Mouse (Mus musculus): ENCODE measurements around the gene 1700061G19Rik. TPM values are rescaled to one million over a fixed set of nuclear protein-coding genes. Genes with fewer than 3 reads are reported as not detected.

Gene 1700061G19Rik
- polyA plus RNA-seq, 1 experiment from 2014 or later = not detected

GRCm38 (mm10) chr17:56843678-56844077, 31.6 kb upstream of the 1700061G19Rik start:
- TF ChIP-seq CTCF (IDR thresholded peaks at IDR 0.05) = no peak
- DNase-seq (ENCODE audit: low read depth, low spot score) = no peak
- ChIA-PET POLR2A (no interaction called here), CTCF (interaction anchor here (1.0 kb wide), 1 partner anchor 15 kb away, joined by 3 read pairs; no protein-coding TSS in a partner anchor)
- ATAC-seq = no peak
- peaks cover under 1% of the 10 kb centered on the region for H3K27me3 ChIP-seq
- in situ Hi-C loops (cut with MboI; ENCODE audit: low pct_unique_long_range_greater_than_20kb) = no loop called here

- TF ChIP-seq CTCF (IDR thresholded peaks at IDR 0.05) = no peak
- DNase-seq (ENCODE audit: low read depth, low spot score) (no peak), ATAC-seq (no peak)
- in situ Hi-C loops (cut with MboI; ENCODE audit: low pct_unique_long_range_greater_than_20kb) = no loop called here
- ChIA-PET POLR2A (no interaction called here), CTCF (no interaction called here)
- H3K27me3 ChIP-seq = no peaks in the 10 kb centered on the region
These were observed 26.5 kb upstream of the 1700061G19Rik start for GRCm38 (mm10) chr17:56848785-56849184.

DNA sequence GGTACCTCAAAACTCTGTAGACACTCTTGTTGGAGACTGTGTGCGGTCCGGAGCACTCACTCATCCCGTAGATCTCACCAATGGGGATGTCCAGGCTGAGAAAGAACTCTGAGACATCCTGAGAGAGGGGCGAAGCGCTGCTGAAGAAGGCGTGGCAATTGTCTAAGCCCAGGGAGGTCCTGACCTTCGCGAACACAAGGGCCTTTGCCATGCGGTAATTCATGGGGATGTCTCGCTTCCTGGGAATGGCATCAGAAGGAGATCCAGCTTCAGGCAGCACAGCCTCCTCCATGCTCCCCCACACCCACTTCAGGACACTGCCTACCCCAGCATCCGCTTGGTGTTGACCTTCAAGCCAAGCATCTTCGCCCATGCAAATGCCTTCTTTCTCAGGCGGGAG, 25.6 kb upstream of the 1700061G19Rik start:
- in situ Hi-C loops (cut with MboI; ENCODE audit: low pct_unique_long_range_greater_than_20kb) = no loop called here

GRCm38 (mm10) chr17:56851167-56851566, 24.1 kb upstream of the 1700061G19Rik start:
- CTCF ChIA-PET = no interaction called here
- POLR2A ChIA-PET = no interaction called here
- in situ Hi-C loops (cut with MboI; ENCODE audit: low pct_unique_long_range_greater_than_20kb) = no loop called here
- H3K27me3 ChIP-seq = no peaks in the 10 kb centered on the region
- no peak for TF ChIP-seq CTCF (IDR thresholded peaks at IDR 0.05)
- ATAC-seq (no peak), DNase-seq (ENCODE audit: low read depth, low spot score) (no peak)

More for the DNA sequence above, 25.6 kb upstream of the 1700061G19Rik start:
- ATAC-seq (no peak), DNase-seq (ENCODE audit: low read depth, low spot score) (no peak)
- POLR2A ChIA-PET = no interaction called here
- TF ChIP-seq CTCF (IDR thresholded peaks at IDR 0.05) = no peak
- CTCF ChIA-PET = no interaction called here
- no peaks in the 10 kb centered on the region for H3K27me3 ChIP-seq

DNA sequence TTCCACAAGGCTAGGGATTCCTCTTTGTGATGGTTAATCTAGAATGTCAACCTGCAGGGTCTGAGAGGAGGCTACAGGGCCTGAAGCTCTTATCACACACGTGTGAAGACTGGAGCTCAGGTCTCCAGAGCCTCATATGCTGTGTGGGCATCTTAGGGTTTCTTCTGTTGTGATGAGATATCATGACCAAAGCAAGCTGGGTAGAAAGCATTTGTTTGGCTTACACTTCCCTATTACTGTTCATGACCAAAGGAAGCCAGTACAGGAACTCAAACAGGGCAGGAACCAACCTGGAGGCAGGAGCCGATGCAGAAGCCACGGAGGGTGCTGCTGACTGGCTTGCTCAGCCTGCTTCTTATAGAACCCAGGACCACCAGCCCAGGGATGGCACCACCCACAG, 19.9 kb upstream of the 1700061G19Rik start:
- in situ Hi-C loops (cut with MboI; ENCODE audit: low pct_unique_long_range_greater_than_20kb) = loop anchor here (5.0 kb wide), 1 partner anchor 48 kb away; no protein-coding TSS in a partner anchor
- CTCF ChIA-PET = interaction anchor here (2.9 kb wide), 1 partner anchor 47 kb away, joined by 25 read pairs; no protein-coding TSS in a partner anchor
- DNase-seq (ENCODE audit: low read depth, low spot score) = no peak
- POLR2A ChIA-PET = interaction anchor here (1.1 kb wide), 1 partner anchor 46 kb away, joined by 3 read pairs; no protein-coding TSS in a partner anchor
- TF ChIP-seq CTCF (IDR thresholded peaks at IDR 0.05) = no peak
- ATAC-seq = no peak
- H3K27me3 ChIP-seq = no peaks in the 10 kb centered on the region

GRCm38 (mm10) chr17:56858216-56858615, 17.1 kb upstream of the 1700061G19Rik start:
- CTCF ChIA-PET = interaction anchor here (0.9 to 2.9 kb wide), 4 partner anchors 45 to 85 kb away, joined by 3 to 25 read pairs (median 10); no protein-coding TSS in a partner anchor
- H3K27me3 ChIP-seq = no peaks in the 10 kb centered on the region
- peak; percentile 86 for TF ChIP-seq CTCF (IDR thresholded peaks at IDR 0.05)
- peak; percentile 13 for DNase-seq (ENCODE audit: low read depth, low spot score)
- in situ Hi-C loops (cut with MboI; ENCODE audit: low pct_unique_long_range_greater_than_20kb) = loop anchor here (5.0 kb wide), 1 partner anchor 51 kb away; no protein-coding TSS in a partner anchor
- ATAC-seq = no peak
- POLR2A ChIA-PET = no interaction called here

DNA sequence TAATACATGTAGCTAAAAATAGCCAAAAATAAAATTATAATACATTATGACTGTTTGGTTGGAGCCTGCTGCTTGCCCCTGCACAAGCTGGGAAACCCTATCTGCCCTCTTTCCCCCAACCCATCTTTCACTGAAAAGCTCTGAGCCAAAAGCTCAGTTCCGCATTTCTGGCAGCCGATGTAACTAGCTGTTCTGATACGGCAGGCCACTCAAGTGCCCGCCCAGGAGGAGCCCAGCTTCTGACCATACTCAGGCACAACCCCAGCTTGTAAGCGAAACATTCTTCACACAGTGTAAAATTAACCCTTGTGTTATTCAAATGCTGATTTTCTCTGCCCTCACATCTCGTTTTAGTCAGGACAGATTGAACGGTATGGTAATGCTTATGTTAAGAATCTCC, 16.4 kb upstream of the 1700061G19Rik start:
- POLR2A ChIA-PET = no interaction called here
- CTCF ChIA-PET = interaction anchor here (0.9 to 2.4 kb wide), 7 partner anchors 15 to 84 kb away, joined by 3 to 17 read pairs (median 3); no protein-coding TSS in a partner anchor
- ATAC-seq (no peak), DNase-seq (ENCODE audit: low read depth, low spot score) (no peak)
- TF ChIP-seq CTCF (IDR thresholded peaks at IDR 0.05) = no peak
- no peaks in the 10 kb centered on the region for H3K27me3 ChIP-seq
- in situ Hi-C loops (cut with MboI; ENCODE audit: low pct_unique_long_range_greater_than_20kb) = loop anchor here (5.0 kb wide), 1 partner anchor 52 kb away; no protein-coding TSS in a partner anchor

DNA sequence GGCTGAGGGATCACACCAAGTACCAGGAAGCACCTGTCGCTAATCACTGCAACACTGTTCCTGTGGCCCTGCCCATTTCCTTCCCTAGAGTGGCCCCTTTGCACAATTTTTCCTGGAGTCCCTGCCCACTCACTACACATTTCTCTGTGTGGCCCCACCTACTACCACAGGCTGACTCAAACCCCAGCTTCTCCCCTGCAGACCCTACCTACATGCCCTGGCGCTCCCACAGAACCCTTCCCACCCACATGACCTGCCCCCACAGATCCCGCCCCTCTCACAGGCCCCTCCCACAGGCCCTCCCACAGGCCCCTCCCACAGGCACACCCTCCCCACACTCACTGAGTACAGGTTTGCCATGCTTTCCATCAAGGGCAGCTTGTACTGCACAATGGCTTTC, 14.1 kb upstream of the 1700061G19Rik start:
- peaks cover 1% of the 10 kb centered on the region for H3K27me3 ChIP-seq
- ChIA-PET CTCF (no interaction called here), POLR2A (interaction anchor here (0.8 kb wide), 1 partner anchor 63 kb away, joined by 3 read pairs; no protein-coding TSS in a partner anchor)
- DNase-seq (ENCODE audit: low read depth, low spot score) (no peak), ATAC-seq (no peak)
- in situ Hi-C loops (cut with MboI; ENCODE audit: low pct_unique_long_range_greater_than_20kb) = no loop called here
- TF ChIP-seq CTCF (IDR thresholded peaks at IDR 0.05) = no peak

GRCm38 (mm10) chr17:56866071-56866470, 9.2 kb upstream of the 1700061G19Rik start:
- POLR2A ChIA-PET = no interaction called here
- TF ChIP-seq CTCF (IDR thresholded peaks at IDR 0.05) = no peak
- H3K27me3 ChIP-seq = peaks cover 8% of the 10 kb centered on the region
- ATAC-seq (no peak), DNase-seq (ENCODE audit: low read depth, low spot score) (no peak)
- CTCF ChIA-PET = interaction anchor here (0.7 kb wide), 1 partner anchor 9 kb away, joined by 3 read pairs; no protein-coding TSS in a partner anchor
- in situ Hi-C loops (cut with MboI; ENCODE audit: low pct_unique_long_range_greater_than_20kb) = no loop called here

- DNase-seq (ENCODE audit: low read depth, low spot score) (no peak), ATAC-seq (no peak)
- in situ Hi-C loops (cut with MboI; ENCODE audit: low pct_unique_long_range_greater_than_20kb) = no loop called here
- H3K27me3 ChIP-seq = peaks cover 8% of the 10 kb centered on the region
- no peak for TF ChIP-seq CTCF (IDR thresholded peaks at IDR 0.05)
- POLR2A ChIA-PET = no interaction called here
- CTCF ChIA-PET = no interaction called here
These were observed 5.7 kb upstream of the 1700061G19Rik start for GRCm38 (mm10) chr17:56869481-56869977.

GRCm38 (mm10) chr17:56870287-56870953, 4.9 kb upstream of the 1700061G19Rik start:
- ATAC-seq (no peak), DNase-seq (ENCODE audit: low read depth, low spot score) (no peak)
- ChIA-PET CTCF (no interaction called here), POLR2A (no interaction called here)
- no peak for TF ChIP-seq CTCF (IDR thresholded peaks at IDR 0.05)
- in situ Hi-C loops (cut with MboI; ENCODE audit: low pct_unique_long_range_greater_than_20kb) = no loop called here
- peaks cover 8% of the 10 kb centered on the region for H3K27me3 ChIP-seq
